Mouse (Mus musculus): ENCODE data around the gene Pitpnc1.

- TF ChIP-seq CTCF (IDR thresholded peaks at IDR 0.05; ENCODE audit: low read depth) (no peak), EP300 (IDR thresholded peaks at IDR 0.05; ENCODE audit: low read depth) (no peak)
Observed at GRCm38 (mm10) chr11:107342432-107342831, 128.1 kb downstream of the Pitpnc1 start.
